Mouse (Mus musculus): ENCODE measurements around the gene Inpp1. TPM values are rescaled to one million over a fixed set of nuclear protein-coding genes. Genes with fewer than 3 reads are reported as not detected.

Gene Inpp1
- polyA plus RNA-seq, 1 experiment from 2014 or later = 18.6 TPM

Other genes starting within 250 kb of the Inpp1 start
- 4.7 and 5.7 TPM in 2 replicates for gene Nemp2, start 187.0 kb downstream of the Inpp1 start, polyA plus RNA-seq (2015; fragmentation: Nextera tagmentation; extraction: Ambion mirVana)
- gene Mfsd6, start 90.2 kb downstream of the Inpp1 start, polyA plus RNA-seq (2015; fragmentation: Nextera tagmentation; extraction: Ambion mirVana) = 3.1 TPM in 2 replicates
- gene Hibch, start 27.2 kb upstream of the Inpp1 start, polyA plus RNA-seq (2015; fragmentation: Nextera tagmentation; extraction: Ambion mirVana) = 34.8 and 35.5 TPM in 2 replicates
- gene 1700019D03Rik, start 202.5 kb upstream of the Inpp1 start, polyA plus RNA-seq (2015; fragmentation: Nextera tagmentation; extraction: Ambion mirVana) = 1.1 and 1.7 TPM in 2 replicates
- 1.4 and 1.5 TPM in 2 replicates for gene Mstn, start 244.0 kb upstream of the Inpp1 start, polyA plus RNA-seq (2015; fragmentation: Nextera tagmentation; extraction: Ambion mirVana)

All from heart, embryonic 16.5 days (tissue).